Mouse (Mus musculus) liver, adult 2 months (tissue): ENCODE results near the gene Rps15a. TPM values are rescaled to one million over a fixed set of nuclear protein-coding genes. Genes with fewer than 3 reads are reported as not detected.

ENCODE experiments used
- DNase-seq: peaks from one replicate; pipeline ENCODE4 v3.0.0-alpha.2; 2011; ENCODE audit warnings: low read depth, low spot score; ENCODE audit errors: extremely low read depth
- H3K27ac ChIP-seq: fragments of 200-500 bp; replicated peaks from 2 replicates; pipeline ENCODE4 v1.5.1; 2012; ENCODE audit warnings: low read depth, mild to moderate bottlenecking, control low read depth, inconsistent platforms, low read length; ENCODE audit not compliant: insufficient read depth
- H3K27me3 ChIP-seq: fragments of 200-500 bp; 2 replicates; pipeline ENCODE4 v1.6.1; 2012; ENCODE audit warnings: mild to moderate bottlenecking, moderate library complexity, low read length, inconsistent platforms; ENCODE audit not compliant: control insufficient read depth, insufficient read depth
- H3K36me3 ChIP-seq: fragments of 200-500 bp; 2 replicates; pipeline ENCODE4 v1.6.1; 2012; ENCODE audit warnings: low read length, inconsistent platforms; ENCODE audit not compliant: control insufficient read depth, insufficient read depth
- H3K4me1 ChIP-seq: fragments of 200-500 bp; 2 replicates; pipeline ENCODE4 v1.6.1; 2011; ENCODE audit warnings: low read length; ENCODE audit not compliant: control insufficient read depth, insufficient read depth
- H3K4me3 ChIP-seq: fragments of 200-500 bp; 2 replicates; pipeline ENCODE4 v1.5.1; 2011; ENCODE audit warnings: low read depth, mild to moderate bottlenecking, control low read depth, low read length, moderate library complexity; ENCODE audit not compliant: insufficient read depth
- H3K79me2 ChIP-seq: fragments of 200-500 bp; 2 replicates; pipeline ENCODE4 v1.6.1; 2012; ENCODE audit warnings: inconsistent platforms, mild to moderate bottlenecking, low read length, moderate library complexity; ENCODE audit not compliant: control insufficient read depth, insufficient read depth
- H3K9ac ChIP-seq: fragments of 200-500 bp; 2 replicates; pipeline ENCODE4 v1.6.1; 2012; ENCODE audit warnings: low read depth, mild to moderate bottlenecking, control low read depth, inconsistent platforms, low read length
- CTCF ChIP-seq: fragments of 200-500 bp; IDR thresholded peaks from 2 replicates; pipeline ENCODE4 v1.5.1; 2011; ENCODE audit warnings: low read depth, low read length, control low read depth
- POLR2A ChIP-seq: fragments of 200-500 bp; IDR thresholded peaks from 2 replicates; pipeline ENCODE4 v1.6.1; 2011; ENCODE audit warnings: low read length, control low read depth; ENCODE audit not compliant: insufficient read depth; ENCODE audit errors: extremely low read depth
- WGBS: fragments of 180-500 bp; shearing (Covaris S2); methylation state at CpG from one replicate; pipeline ENCODE4 v1.1.7; 2018; 5-methylcytosine and 5-hydroxymethylcytosine counted together
- polyA plus RNA-seq: library from polyadenylated mRNA; depleted of rRNA; stranded (reverse); fragments of >200 nt; gene quantifications from 2 replicates; pipeline ENCODE4 v1.2.3, GENCODE M21; 2012; rRNA removed
- total RNA-seq: library from RNA; depleted of rRNA; stranded (reverse); fragments of >200 nt; gene quantifications from 2 replicates; pipeline ENCODE4 v1.2.3, GENCODE M21; 2014; rRNA removed

Gene Rps15a
- total and polyA plus RNA-seq, 2 experiments, result 154 to 651 TPM

DNA sequence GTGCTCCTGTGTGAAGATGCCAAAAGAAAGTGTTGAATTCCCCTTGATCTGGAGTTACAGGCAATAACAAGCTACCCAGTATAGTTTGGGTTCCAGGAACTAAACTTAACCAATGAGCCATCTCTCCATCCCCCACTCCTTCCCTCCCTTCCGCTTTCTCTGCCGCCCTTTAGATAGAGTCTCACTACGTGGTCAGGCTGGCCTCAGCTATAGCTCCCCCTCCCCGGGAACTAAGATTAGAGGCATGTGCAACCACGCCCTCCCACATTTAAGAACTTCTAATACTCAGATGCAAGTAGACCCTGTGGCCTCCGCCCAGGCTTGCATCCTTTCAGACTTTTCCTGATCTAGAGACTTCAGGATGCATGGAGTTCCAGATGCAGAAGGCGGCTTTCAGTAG is 18.4 kb downstream of the Rps15a start:
- WGBS, result 62% methylated on average over 7 of the region's 7 CpGs
- no peaks in the 10 kb centered on the region for H3K4me1 ChIP-seq

DNA sequence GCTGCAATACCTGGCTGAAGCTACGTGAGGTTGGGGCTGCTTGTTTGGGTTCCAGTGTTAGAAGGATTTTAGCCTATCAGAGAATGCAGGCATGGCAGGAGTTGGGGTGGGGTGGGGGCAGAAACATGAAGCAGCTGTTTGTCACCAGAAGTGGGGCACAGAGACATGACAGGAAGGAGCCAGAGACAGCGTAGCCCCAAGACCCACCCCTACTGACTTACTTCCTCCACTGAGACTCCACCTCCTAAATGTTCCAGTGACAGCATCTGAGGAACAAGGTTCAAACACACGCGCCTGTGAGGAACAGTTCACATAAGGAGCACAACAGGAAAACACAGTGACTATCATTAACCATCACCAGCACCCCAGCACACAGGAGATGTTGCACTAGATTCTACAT is 36.0 kb downstream of the Rps15a start:
- Histone ChIP-seq H3K36me3 (no peaks in the 10 kb centered on the region), H3K4me3 (no peak overlapping the region), H3K4me1 (no peaks in the 10 kb centered on the region), H3K27me3 (no peaks in the 10 kb centered on the region), H3K9ac (no peak overlapping the region), H3K27ac (no peak overlapping the region), H3K79me2 (no peaks in the 10 kb centered on the region)
- WGBS, result 77% methylated on average over 4 of the region's 4 CpGs
- DNase-seq, result no peak
- TF ChIP-seq CTCF (no peak), POLR2A (no peak)

More for the DNA sequence above, 18.4 kb downstream of the Rps15a start:
- H3K4me3 ChIP-seq, result no peak overlapping the region
- no peak for DNase-seq
- no peak overlapping the region for H3K27ac ChIP-seq
- no peaks in the 10 kb centered on the region for H3K27me3 ChIP-seq
- H3K9ac ChIP-seq, result no peak overlapping the region
- H3K36me3 ChIP-seq, result no peaks in the 10 kb centered on the region
- TF ChIP-seq POLR2A, result no peak
- TF ChIP-seq CTCF, result no peak
- no peaks in the 10 kb centered on the region for H3K79me2 ChIP-seq

DNA sequence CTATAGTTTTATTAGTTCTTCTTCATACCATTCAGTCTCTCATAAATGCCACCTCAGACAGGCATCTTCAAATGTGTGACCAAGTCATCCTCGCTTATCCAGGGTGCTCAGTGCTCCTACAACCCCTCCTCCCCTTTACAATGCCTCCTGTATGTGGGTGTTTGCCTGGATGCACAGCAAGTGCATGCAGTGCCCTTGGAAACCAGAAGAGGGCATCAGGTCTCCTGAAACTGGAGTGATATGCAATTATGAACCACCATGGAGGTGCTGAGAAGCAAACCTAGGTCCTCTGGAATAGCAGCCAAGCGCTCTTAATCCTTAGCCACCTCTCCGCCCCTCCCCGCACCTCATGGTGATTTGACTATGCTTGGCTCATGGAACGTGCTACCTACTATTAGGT is 36.9 kb downstream of the Rps15a start:
- DNase-seq, result no peak
- no peaks in the 10 kb centered on the region for H3K27me3 ChIP-seq
- H3K36me3 ChIP-seq, result no peaks in the 10 kb centered on the region
- no peaks in the 10 kb centered on the region for H3K79me2 ChIP-seq
- WGBS, result 86% methylated on average over 5 of the region's 5 CpGs
- no peak overlapping the region for H3K9ac ChIP-seq
- H3K27ac ChIP-seq, result no peak overlapping the region
- H3K4me1 ChIP-seq, result no peaks in the 10 kb centered on the region
- no peak overlapping the region for H3K4me3 ChIP-seq
- TF ChIP-seq CTCF (no peak; the same call in 1 of the 2 replicates), POLR2A (no peak)

DNA sequence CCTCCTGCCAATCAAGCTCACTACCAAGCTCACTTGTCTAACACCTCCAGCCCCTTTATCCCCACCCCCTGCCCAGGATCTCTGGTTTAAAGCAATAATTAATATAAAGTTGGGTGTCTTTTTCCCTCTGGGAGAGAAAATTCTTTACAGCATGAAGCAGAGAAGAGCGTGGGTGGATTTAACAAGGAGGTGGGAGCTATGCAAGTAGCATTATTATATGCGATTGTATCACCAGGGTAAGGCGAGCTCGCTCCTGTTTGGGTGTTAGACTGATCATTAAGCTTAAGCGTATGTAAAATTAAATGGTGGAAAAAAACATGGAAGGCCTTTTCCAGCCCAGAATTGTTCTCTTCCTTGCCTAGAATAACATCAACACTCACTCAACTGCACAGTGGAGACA is 48.7 kb downstream of the Rps15a start:
- H3K4me3 ChIP-seq, result no peak overlapping the region
- H3K36me3 ChIP-seq, result no peaks in the 10 kb centered on the region
- no peaks in the 10 kb centered on the region for H3K79me2 ChIP-seq
- H3K9ac ChIP-seq, result no peak overlapping the region
- no peak for TF ChIP-seq CTCF
- no peak for TF ChIP-seq POLR2A
- no peaks in the 10 kb centered on the region for H3K27me3 ChIP-seq
- no peak overlapping the region for H3K27ac ChIP-seq
- DNase-seq, result no peak
- WGBS, result 93% methylated on average over 5 of the region's 5 CpGs
- H3K4me1 ChIP-seq, result no peaks in the 10 kb centered on the region

DNA sequence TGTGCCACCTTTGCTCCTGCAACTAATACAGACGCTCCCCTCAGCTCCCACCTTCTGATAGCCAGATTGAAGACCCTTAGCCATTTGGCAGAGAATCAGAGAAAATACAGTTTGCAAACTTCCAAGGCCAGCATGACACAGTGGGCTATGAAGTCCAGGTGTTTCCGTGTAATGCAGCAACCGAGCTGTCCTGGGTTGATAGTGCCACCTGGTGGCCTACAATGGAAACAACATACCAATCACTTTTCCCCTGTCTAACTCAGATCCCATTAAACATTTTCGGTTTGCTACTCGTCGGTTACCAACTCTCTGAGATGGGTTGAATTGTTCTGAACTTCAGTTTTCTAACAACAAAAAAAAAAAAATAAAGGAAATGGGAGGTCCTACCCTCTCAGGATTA is 59.7 kb downstream of the Rps15a start:
- Histone ChIP-seq H3K36me3 (no peaks in the 10 kb centered on the region), H3K27me3 (no peaks in the 10 kb centered on the region), H3K79me2 (no peaks in the 10 kb centered on the region), H3K9ac (no peak overlapping the region), H3K27ac (no peak overlapping the region), H3K4me3 (no peak overlapping the region), H3K4me1 (no peaks in the 10 kb centered on the region)
- no peak for TF ChIP-seq POLR2A
- TF ChIP-seq CTCF, result peak; percentile 15; the same call in 1 of the 2 replicates
- DNase-seq, result no peak
- WGBS, result 79% methylated on average over 6 of the region's 6 CpGs

Other genes with a start within 250 kb of the Rps15a start
- gene Arl6ip1, start 13.5 kb upstream of the Rps15a start, total RNA-seq, result 138 and 143 TPM in 2 replicates
- 75.4 and 97.8 TPM in 2 replicates for gene Arl6ip1, start 13.5 kb upstream of the Rps15a start, polyA plus RNA-seq
- 27.9 and 33.3 TPM in 2 replicates for gene Smg1, start 127.5 kb upstream of the Rps15a start, total RNA-seq
- 5.5 and 5.7 TPM in 2 replicates for gene Smg1, start 127.5 kb upstream of the Rps15a start, polyA plus RNA-seq